Mouse (Mus musculus): ENCODE results near the gene Shc1.

The Shc1 gene

DNA sequence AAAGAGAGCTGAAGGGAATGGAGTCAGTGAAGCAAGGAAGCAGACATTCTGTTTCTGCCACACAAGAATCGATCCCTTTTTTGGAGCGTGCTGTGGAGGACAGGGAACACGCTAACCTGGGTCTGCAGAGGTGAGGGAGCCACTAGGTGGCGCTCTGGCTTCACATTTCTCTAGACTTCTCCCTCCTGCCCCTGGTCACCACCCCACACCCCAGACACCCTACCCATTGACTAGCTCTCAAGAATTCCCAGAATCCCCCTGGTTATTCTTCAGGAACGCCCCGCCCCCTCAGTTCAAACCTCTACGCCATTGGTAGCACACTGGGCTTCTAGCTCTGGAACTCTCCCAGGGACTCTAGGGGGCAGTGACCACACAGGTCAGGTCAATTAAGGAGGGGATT lies 31.3 kb downstream of the Shc1 start:
- peak; percentile 57 for DNase-seq (ENCODE audit: low read depth, low spot score)

DNA sequence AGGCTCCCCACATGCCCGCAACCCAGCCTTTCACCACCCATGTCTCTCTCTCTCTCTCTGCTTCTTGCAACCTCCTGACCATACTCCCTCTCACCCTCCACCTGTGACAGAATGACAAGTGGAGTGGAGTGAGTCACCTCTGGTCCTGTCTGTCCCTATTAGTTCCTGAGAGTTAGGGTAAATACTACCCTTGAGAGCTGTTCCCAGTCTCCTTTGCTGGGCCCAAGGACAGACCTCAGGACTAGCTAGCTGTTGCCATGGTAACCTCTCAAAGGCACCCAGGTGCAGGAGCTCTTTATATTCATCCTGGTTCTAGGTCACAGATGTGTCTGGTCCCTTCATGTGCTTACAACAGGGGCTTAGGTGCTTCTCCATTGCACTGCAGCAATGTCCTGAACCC lies 33.7 kb downstream of the Shc1 start:
- DNase-seq (ENCODE audit: low read depth, low spot score), result no peak

- DNase-seq (ENCODE audit: low read depth, low spot score), result no peak
Measured at GRCm38 (mm10) chr3:89454401-89455177, 36.3 kb downstream of the Shc1 start, which contains the start of gene Pmvk. Gene Pmvk, plus strand, starts transcription at chr3:89454541.

DNA sequence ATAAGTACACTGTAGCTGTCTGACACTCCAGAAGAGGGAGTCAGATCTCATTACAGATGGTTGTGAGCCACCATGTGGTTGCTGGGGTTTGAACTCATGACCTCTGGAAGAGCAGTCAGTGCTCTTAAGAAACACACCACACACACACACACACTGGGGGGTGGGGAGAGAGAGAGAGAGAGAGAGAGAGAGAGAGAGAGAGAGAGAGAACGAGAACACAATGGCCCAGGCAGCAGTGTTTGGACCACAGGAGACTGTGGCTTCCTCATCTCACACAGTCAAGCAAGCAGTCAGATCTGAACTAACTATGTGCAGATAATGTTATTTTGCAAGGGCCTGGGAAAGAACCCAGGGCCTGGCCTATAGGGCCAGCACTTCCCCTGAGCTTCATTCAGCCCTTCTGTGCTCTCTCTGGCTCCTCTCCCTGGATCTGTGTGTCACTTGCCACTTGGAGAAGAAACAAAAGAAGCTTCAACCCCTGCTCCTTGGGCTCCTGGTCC lies 37.6 kb downstream of the Shc1 start:
- DNase-seq (ENCODE audit: low read depth, low spot score), result no peak

GRCm38 (mm10) chr3:89456726-89457665 lies 38.8 kb downstream of the Shc1 start:
- DNase-seq (ENCODE audit: low read depth, low spot score), result peak; percentile 62

- peak; percentile 15 for DNase-seq (ENCODE audit: low read depth, low spot score)
Measured at GRCm38 (mm10) chr3:89458372-89458964, 40.2 kb downstream of the Shc1 start.

DNA sequence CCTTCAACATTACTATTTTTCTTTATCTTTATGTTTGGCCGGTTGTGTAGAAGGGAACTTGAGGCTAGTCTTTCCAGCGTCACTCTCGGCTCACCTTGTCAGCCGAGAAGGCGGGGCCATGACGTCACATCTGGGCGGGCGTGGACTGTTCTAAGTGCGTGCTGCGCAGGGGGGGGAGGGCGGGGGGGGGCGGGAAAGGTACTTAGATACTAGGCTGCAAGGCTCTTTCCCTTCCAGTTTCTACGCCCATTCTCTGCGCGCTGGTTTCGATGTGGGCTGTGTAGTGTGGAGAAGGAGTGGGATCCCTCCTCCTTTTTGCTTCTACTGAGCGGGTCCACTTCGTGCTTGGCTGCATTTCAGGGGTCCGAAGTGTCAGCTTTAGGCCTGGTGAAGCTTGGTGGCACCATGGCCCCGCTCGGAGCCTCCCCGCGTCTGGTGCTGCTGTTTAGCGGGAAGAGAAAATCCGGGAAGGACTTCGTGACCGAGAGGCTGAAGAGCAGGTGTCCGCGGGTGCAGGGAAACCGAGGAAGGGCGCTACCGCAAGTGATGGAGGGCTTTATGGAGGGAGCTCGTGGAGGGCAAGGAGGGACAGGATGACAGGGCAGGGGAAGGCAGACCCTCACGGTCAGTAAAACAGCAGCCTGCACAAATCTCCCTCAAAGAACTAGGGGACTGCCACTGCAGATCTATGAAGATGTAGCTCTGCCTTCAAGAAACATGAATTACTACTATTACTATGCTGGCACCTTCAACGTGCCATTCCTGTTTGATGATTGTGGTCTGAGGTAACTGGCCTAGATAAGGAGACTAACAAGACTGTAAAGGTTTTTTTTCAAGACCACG lies 40.9 kb downstream of the Shc1 start:
- peak; percentile 92 for DNase-seq (ENCODE audit: low read depth, low spot score)

DNA sequence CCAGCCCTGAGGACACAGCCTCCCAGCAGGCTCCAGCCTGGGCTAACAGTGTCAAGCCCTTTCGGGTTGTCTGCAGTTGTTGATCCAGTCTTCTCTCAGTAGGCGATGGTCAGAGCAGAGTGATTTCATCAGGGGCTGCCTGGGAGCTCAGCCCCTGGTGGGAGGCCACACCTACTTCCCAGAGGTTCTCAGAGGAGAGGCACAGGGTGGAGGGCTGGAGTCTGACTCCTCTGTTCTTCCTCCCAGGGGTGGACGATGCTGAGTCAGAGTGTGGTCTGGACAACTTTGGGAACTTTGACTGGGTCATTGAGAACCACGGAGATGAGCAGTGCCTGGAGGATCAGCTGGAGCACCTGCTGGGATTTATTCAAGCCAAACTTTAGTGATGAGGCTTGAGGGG lies 50.0 kb downstream of the Shc1 start:
- no peak for DNase-seq (ENCODE audit: low read depth, low spot score)

DNA sequence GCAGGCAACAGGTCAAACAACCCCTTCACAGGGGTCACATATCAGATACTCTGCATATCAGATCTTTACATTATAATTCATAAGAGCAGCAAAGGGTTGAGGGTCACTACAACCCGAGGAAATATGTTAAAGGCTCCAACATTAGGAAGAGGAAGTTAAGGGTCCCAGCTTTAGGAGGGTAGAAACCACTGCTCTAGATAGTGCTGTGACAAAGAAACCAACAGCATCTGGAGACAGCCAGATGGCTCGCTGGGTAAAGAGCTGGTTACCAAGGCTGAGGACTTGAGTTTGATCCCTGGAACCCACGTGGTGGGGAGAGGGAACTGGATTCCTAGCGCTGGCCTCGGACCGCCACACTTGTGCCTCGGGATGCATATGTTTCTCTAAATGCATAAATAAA lies 54.0 kb downstream of the Shc1 start:
- no peak for DNase-seq (ENCODE audit: low read depth, low spot score)

DNA sequence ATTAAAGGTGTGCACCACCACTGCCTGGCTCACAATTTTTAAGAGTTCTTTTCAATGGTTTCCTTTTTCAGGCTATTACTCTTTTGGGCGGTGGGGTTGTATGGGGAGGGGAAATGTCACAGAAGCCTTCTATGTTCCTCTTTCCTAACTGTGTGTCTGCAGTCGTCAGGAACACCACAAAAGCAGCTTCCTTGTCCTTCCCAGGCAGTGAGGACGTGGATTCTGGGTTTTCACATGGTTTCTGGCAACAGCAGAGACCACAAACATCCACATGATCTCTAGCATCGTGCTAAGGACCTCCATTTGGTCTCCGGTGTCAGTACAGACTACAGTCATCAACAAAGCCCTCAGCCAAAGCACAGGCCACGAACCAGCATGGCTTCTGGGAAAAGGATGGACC lies 55.6 kb downstream of the Shc1 start:
- DNase-seq (ENCODE audit: low read depth, low spot score), result no peak

DNA sequence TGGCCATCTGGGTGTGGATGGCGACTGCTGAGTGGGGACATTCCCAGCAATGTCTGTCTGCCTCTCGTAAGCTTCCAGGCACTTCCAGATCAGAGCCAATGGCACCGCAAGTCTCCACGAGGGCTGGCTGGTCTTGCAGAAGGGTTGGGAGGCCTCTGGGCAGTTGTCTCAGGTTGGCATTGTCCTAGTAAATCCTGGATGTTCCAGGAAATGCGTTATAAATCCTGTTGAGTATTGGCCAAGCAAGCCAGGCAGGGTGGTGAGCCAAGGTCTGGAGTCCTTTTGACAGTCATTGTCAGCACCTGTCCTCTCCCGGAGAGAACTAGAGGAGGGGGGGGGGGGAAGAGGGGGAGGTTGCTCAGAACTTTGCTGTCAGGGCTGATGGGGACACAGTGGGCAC lies 60.8 kb downstream of the Shc1 start:
- DNase-seq (ENCODE audit: low read depth, low spot score), result no peak

Data from c-Kit-negative CD71-positive TER-119-positive erythroid progenitor cells, embryonic 14.5 days (primary cell).